Mouse (Mus musculus) inflammation-experienced regulatory T-cells, adult 6 months (primary cell): ENCODE measurements around the gene Gm11756. TPM values are rescaled to one million over a fixed set of nuclear protein-coding genes. Genes with fewer than 3 reads are reported as not detected.
"Not testable (repeated sequence)": the region's sequence is repeated elsewhere in the genome, so short reads cannot be mapped to it uniquely, and the experiment has no call there.

Experiments used
- ATAC-seq: one replicate; pipeline ENCODE4 v1.8.0; 2017
- polyA plus RNA-seq, 3 experiments: library from polyadenylated mRNA; unstranded; fragments of 100-300 nt; shearing (Covaris generic); gene quantifications; one replicate each; pipeline ENCODE4 v1.2.1; 2017

The Gm11756 gene
- polyA plus RNA-seq = not detected

DNA sequence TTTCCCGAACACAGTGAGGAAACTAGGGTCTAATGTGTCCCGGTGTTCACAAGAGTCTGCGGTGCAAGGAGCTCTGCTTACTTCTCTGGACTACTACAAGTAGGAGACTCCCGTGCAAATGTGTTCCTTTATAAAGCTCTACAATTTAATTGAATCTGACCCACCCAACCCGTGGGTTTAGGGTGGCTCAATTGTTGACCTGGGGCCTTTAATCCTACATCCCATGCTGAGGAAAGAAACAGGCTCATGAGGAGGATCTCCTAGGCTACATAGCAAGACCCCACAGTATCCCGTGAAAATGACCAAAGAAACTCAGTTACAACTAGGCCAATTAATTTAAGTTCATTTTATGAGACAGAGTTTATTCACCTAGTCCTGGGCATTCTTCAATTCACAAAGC, at the start of gene Gm11756:
Gene Gm11756 (minus strand): TSS at position 101 of the 400 bp plus-strand sequence.
- ATAC-seq = not testable (repeated sequence)

DNA sequence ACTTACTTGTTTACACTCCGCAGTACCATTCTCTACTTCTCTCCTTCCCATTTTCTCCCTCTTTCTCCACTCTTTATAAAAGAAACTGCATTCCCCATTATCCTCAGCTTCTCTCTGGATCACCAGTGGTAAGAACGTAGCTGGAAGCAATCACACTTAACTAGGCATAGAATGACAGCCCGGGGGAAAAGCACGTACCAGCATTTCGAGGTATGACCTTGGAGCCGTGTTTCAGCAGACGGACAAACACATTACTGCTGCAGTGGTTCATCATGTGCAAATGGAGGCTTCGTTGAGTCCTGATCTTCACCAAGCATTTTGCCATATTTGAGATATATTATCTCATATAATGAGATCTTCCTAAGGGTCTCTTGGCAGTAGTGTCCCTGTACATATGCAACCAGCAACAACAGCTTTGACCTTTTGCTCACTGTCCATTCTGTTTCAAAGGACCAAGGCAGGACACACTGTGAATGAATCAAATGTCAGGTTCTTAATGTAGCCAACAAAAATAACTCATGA, 29.9 kb upstream of the Gm11756 start, which contains the start of gene 2310002L09Rik:
Gene 2310002L09Rik (minus strand): TSS at position 472 of the 522 bp plus-strand sequence.
- no peak for ATAC-seq

DNA sequence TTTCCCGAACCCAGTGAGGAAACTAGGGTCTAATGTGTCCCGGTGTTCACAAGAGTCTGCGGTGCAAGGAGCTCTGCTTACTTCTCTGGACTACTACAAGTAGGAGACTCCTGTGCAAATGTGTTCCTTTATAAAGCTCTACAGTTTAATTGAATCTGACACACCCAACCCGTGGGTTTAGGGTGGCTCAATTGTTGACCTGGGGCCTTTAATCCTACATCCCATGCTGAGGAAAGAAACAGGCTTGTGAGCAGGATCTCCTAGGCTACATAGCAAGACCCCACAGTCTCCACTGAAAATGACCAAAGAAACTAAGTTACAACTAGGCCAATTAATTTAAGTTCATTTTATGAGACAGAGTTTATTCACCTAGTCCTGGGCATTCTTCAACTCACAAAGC, 14.7 kb downstream of the Gm11756 start, which contains the start of gene Gm13871:
Gene Gm13871 (minus strand): TSS at position 101 of the 400 bp plus-strand sequence.
- ATAC-seq = not testable (repeated sequence)

DNA sequence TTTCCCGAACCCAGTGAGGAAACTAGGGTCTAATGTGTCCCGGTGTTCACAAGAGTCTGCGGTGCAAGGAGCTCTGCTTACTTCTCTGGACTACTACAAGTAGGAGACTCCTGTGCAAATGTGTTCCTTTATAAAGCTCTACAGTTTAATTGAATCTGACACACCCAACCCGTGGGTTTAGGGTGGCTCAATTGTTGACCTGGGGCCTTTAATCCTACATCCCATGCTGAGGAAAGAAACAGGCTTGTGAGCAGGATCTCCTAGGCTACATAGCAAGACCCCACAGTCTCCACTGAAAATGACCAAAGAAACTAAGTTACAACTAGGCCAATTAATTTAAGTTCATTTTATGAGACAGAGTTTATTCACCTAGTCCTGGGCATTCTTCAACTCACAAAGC, 29.5 kb downstream of the Gm11756 start, which contains the start of gene Gm11757:
Gene Gm11757 (minus strand): TSS at position 101 of the 400 bp plus-strand sequence.
- not testable (repeated sequence) for ATAC-seq

DNA sequence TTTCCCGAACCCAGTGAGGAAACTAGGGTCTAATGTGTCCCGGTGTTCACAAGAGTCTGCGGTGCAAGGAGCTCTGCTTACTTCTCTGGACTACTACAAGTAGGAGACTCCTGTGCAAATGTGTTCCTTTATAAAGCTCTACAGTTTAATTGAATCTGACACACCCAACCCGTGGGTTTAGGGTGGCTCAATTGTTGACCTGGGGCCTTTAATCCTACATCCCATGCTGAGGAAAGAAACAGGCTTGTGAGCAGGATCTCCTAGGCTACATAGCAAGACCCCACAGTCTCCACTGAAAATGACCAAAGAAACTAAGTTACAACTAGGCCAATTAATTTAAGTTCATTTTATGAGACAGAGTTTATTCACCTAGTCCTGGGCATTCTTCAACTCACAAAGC, 44.4 kb downstream of the Gm11756 start, which contains the start of gene Gm11758:
Gene Gm11758 (minus strand): TSS at position 101 of the 400 bp plus-strand sequence.
- ATAC-seq = not testable (repeated sequence)

Other genes starting within 250 kb of the Gm11756 start
- not detected for gene Gm428, start 237.2 kb downstream of the Gm11756 start, polyA plus RNA-seq
- gene Rasef, start 129.8 kb downstream of the Gm11756 start, polyA plus RNA-seq = not detected
- not detected for gene Gm11758, start 44.5 kb downstream of the Gm11756 start, polyA plus RNA-seq
- gene Gm11757, start 29.6 kb downstream of the Gm11756 start, polyA plus RNA-seq = not detected
- not detected for gene Gm13871, start 14.8 kb downstream of the Gm11756 start, polyA plus RNA-seq
- not detected for gene 2310002L09Rik, start 30.1 kb upstream of the Gm11756 start, polyA plus RNA-seq
- gene Frmd3, start 92.7 kb upstream of the Gm11756 start, polyA plus RNA-seq = not detected